Mouse (Mus musculus): ENCODE data around the gene E030030I06Rik. TPM values are rescaled to one million over a fixed set of nuclear protein-coding genes. Genes with fewer than 3 reads are reported as not detected.
"Not testable (repeated sequence)": the region's sequence is repeated elsewhere in the genome, so short reads cannot be mapped to it uniquely, and the experiment has no call there.

The E030030I06Rik gene
- total and polyA plus RNA-seq, 3 experiments = 2.2 to 3.2 TPM; not detected in 1

- not testable (repeated sequence) for H3K4me1 ChIP-seq (ENCODE audit: control insufficient read depth in 1 of 2, insufficient read depth in 2 of 2, low read length in 2 of 2); H3K27me3 ChIP-seq (ENCODE audit: control insufficient read depth in 1 of 2, insufficient read depth in 2 of 2, low read length in 2 of 2); H3K9ac ChIP-seq (ENCODE audit: control insufficient read depth, low read depth, low read length, poor library complexity, severe bottlenecking); H3K27ac ChIP-seq (ENCODE audit: control insufficient read depth, low read depth, low read length); H3K9me3 ChIP-seq (replicated peaks; ENCODE audit: insufficient read depth, low read length); DNase-seq (ENCODE audit: low read depth, low spot score); H3K4me3 ChIP-seq (ENCODE audit: control insufficient read depth in 1 of 2, insufficient read depth in 1 of 2, low read depth in 2 of 2, low read length in 2 of 2); H3K79me2 ChIP-seq (ENCODE audit: control insufficient read depth, insufficient read depth, low read length, poor library complexity); H3K36me3 ChIP-seq (ENCODE audit: control insufficient read depth in 1 of 2, insufficient read depth in 2 of 2, low read length in 2 of 2)
Observed at GRCm38 (mm10) chr10:22151863-22152640, 3.0 kb upstream of the E030030I06Rik start.

GRCm38 (mm10) chr10:22151056-22151862, 2.2 kb upstream of the E030030I06Rik start:
- H3K9ac ChIP-seq (ENCODE audit: control insufficient read depth, low read depth, low read length, poor library complexity, severe bottlenecking); H3K27ac ChIP-seq (ENCODE audit: control insufficient read depth, low read depth, low read length); H3K27me3 ChIP-seq (ENCODE audit: control insufficient read depth in 1 of 2, insufficient read depth in 2 of 2, low read length in 2 of 2): not testable (repeated sequence)

DNA sequence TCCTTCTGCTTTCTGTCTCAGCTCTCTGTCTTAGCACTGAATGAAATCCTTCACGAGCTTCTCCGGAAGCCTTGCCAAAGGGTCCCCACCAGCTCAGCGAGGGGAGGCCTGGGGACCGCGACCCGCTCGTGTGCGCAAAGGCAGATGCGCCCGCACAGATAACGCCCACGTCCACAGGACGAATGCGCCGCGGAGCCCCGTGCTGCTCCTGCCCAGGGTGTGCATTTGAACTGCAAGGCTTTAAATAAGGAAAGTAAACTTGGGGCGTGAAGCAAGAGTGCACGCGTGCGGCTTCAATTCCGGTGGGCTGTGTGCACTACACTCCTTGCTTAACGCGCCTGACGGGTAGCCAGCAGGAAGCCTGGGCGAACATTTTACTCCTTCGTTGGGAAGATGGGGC, 1.5 kb upstream of the E030030I06Rik start:
- no peak for DNase-seq (ENCODE audit: low read depth, low spot score)
- H3K36me3 ChIP-seq (ENCODE audit: control insufficient read depth in 1 of 2, insufficient read depth in 2 of 2, low read length in 2 of 2) = no peaks in the 10 kb centered on the region
- no peak overlapping the region for H3K9ac ChIP-seq (ENCODE audit: control insufficient read depth, low read depth, low read length, poor library complexity, severe bottlenecking)
- H3K27me3 ChIP-seq (ENCODE audit: control insufficient read depth in 1 of 2, insufficient read depth in 2 of 2, low read length in 2 of 2) = no peaks in the 10 kb centered on the region
- no peaks in the 10 kb centered on the region for H3K9me3 ChIP-seq (replicated peaks; ENCODE audit: insufficient read depth, low read length)
- no peaks in the 10 kb centered on the region for H3K4me1 ChIP-seq (ENCODE audit: control insufficient read depth in 1 of 2, insufficient read depth in 2 of 2, low read length in 2 of 2)
- H3K4me3 ChIP-seq (ENCODE audit: control insufficient read depth in 1 of 2, insufficient read depth in 1 of 2, low read depth in 2 of 2, low read length in 2 of 2) = no peak overlapping the region
- H3K27ac ChIP-seq (ENCODE audit: control insufficient read depth, low read depth, low read length) = no peak overlapping the region
- TF ChIP-seq MAZ (IDR thresholded peaks at IDR 0.05; ENCODE audit: low read depth, low read length) = no peak
- TF ChIP-seq MXI1 (IDR thresholded peaks at IDR 0.05; ENCODE audit: low read depth, low read length) = no peak
- TF ChIP-seq POLR2A (IDR thresholded peaks at IDR 0.05; ENCODE audit: control insufficient read depth in 1 of 2, insufficient read depth in 1 of 2, low read depth in 1 of 2, low read length in 2 of 2, poor library complexity in 1 of 2) = no peak
- no peak for TF ChIP-seq NRF1 (IDR thresholded peaks at IDR 0.05; ENCODE audit: insufficient read depth, low read depth, low read length, poor library complexity, severe bottlenecking)
- TF ChIP-seq SIN3A (IDR thresholded peaks at IDR 0.05; ENCODE audit: low read length) = no peak
- no peak for TF ChIP-seq E2F4 (IDR thresholded peaks at IDR 0.05; ENCODE audit: borderline replicate concordance, low read depth, low read length)
- no peak for TF ChIP-seq MAFK (IDR thresholded peaks at IDR 0.05; ENCODE audit: borderline replicate concordance, low read depth, low read length)
- no peaks in the 10 kb centered on the region; the same call in 1 of the 2 replicates for H3K79me2 ChIP-seq (ENCODE audit: control insufficient read depth, insufficient read depth, low read length, poor library complexity)

More at GRCm38 (mm10) chr10:22151056-22151862, 2.2 kb upstream of the E030030I06Rik start:
- not testable (repeated sequence) for H3K4me1 ChIP-seq (ENCODE audit: control insufficient read depth in 1 of 2, insufficient read depth in 2 of 2, low read length in 2 of 2); H3K4me3 ChIP-seq (ENCODE audit: control insufficient read depth in 1 of 2, insufficient read depth in 1 of 2, low read depth in 2 of 2, low read length in 2 of 2); H3K36me3 ChIP-seq (ENCODE audit: control insufficient read depth in 1 of 2, insufficient read depth in 2 of 2, low read length in 2 of 2); DNase-seq (ENCODE audit: low read depth, low spot score); H3K9me3 ChIP-seq (replicated peaks; ENCODE audit: insufficient read depth, low read length); H3K79me2 ChIP-seq (ENCODE audit: control insufficient read depth, insufficient read depth, low read length, poor library complexity)
